Mouse (Mus musculus) cerebellum, adult 8-10 months (tissue): ENCODE data around the gene Eif4b.
A peak's percentile ranks its signal among the peaks of the same experiment; 100 is the strongest.

Experiments
- DNase-seq: peaks from one replicate; pipeline ENCODE4 v3.0.0; 2022

The Eif4b gene

GRCm38 (mm10) chr15:102102548-102103121, 29.1 kb downstream of the Eif4b start:
- DNase-seq = no peak

DNA sequence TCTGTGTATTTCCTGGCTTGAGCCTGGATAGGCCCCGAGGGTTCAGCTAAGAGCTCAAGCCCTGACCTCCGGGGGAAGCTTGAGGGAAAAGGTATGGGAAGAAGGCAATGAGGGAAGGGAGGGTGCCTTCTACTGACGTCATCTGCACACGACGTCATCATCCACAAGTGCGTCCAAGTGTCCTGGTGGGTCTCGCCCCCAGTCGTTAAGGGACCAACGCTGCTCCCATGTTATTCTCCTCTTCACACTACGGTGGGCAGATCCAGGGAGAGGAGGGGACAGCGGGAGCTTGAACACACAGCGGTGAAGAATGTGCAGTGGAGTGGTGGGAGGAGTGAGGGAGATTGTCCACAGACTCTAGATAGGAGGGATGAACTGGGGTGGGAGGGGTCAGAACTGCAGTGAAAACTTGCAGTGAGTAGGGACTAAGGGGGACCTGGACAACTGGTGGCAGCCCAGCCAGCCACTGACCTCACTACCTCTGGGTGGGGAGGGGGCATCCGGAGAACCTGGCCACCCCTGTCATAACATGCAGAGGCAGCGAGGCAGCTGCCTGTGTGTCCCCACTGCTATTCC, 29.9 kb downstream of the Eif4b start:
- peak; percentile 8 for DNase-seq

DNA sequence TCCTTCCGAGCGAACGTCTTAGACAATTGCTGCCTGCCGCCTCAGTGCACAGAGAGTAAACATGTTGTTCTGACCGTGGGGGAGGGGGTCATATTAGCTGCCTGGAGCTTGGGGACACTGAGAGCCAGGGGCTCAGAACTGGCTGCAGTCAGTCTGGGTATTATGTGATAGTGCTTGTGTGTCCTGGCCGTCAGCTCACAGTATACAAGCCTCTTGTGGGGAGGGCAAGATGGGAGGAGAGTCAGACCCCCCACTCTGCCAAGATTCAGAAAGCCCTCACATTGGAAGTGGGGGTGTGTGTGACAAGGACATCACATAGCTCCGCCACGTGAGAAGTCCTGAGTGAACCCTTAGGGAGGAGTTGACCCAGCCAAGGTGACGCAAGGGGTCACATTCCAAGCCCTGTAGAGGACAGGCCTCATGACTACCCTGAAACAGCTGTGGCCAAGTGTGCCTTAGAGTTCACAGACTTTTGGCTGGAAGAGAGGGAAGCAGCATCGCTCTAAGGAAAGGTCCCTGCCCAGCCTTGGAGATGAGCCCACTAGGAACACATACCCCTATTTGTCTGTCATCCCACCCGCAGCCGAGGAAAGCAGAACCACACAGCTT, 30.5 kb downstream of the Eif4b start:
- peak; percentile 15 for DNase-seq

GRCm38 (mm10) chr15:102105360-102105759, 31.8 kb downstream of the Eif4b start:
- DNase-seq = no peak

DNA sequence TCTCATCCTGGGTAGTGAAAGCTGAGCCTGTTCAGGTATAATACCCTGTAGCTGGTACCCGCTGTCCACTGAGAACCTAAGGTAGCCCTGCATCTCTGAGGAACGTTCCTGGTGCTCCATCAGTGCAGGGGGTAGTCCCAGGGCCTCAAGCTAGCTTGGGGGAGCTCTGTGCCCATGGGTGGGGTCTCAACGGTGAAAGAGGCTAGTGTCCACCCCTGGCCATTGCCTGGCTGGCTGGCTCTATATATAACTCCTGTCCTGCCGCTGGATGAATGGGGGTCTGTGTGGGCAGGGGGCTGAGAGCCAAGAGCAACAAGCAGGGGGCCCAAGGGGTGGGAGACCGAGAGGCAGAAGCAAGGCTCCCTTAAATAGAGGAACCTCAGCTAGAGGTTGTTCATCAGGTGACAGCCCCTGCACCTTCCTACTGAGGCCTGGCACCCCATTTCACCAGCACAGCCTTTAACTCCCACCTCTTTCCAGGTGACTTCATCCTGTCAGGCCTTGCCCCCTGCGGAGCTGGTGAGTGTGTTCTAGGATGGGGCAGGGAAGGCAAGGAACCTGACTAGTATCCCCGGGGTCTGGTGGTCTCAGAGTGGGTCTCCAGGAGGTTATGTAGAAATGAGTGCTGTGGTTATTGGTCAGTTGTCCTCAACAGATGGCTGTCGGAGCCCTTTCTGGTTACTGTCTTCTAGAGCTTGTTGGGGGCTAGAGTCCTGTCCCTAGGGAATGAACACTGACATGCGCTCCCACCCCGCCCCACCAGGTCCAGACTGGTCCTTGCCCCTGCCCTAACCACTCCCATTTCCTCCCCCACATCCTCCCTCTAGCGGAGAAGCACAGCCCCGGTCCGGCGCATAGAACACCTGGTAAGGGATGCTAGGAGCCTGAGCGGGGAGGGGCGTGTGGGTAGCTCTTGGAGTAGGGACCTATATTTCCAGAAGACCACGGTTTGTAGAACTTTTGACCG, 32.5 kb downstream of the Eif4b start:
- no peak for DNase-seq

DNA sequence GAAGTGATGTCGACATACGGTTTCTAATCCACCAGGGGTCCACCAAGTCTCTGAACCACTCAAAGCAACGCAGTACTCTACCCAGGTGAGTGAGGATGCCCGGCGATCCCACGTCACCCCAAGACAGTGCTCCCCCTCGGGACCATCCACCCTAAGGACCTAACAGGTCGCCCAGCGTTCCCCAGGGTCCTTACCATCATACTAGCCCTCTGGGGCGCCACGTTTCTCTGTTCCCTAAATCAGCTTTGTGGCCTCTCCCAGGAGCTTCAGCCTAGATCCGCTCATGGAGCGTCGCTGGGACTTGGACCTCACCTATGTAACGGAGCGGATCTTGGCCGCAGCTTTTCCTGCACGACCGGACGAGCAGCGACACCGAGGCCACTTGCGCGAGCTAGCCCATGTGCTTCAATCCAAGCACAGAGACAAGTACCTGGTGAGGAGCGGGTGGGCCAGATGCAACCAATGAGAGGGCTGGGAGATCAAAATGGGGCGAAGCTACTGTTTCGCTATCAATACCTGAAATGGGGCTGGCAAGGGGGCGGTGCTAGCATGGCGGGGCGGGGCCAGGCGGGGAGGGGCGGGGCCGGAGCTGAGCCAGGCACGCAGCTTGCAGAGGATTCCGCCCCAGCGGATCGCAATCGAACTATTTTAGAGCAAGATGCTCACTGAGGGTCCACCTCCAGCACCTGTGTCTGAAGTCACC, 33.3 kb downstream of the Eif4b start:
- no peak for DNase-seq

DNA sequence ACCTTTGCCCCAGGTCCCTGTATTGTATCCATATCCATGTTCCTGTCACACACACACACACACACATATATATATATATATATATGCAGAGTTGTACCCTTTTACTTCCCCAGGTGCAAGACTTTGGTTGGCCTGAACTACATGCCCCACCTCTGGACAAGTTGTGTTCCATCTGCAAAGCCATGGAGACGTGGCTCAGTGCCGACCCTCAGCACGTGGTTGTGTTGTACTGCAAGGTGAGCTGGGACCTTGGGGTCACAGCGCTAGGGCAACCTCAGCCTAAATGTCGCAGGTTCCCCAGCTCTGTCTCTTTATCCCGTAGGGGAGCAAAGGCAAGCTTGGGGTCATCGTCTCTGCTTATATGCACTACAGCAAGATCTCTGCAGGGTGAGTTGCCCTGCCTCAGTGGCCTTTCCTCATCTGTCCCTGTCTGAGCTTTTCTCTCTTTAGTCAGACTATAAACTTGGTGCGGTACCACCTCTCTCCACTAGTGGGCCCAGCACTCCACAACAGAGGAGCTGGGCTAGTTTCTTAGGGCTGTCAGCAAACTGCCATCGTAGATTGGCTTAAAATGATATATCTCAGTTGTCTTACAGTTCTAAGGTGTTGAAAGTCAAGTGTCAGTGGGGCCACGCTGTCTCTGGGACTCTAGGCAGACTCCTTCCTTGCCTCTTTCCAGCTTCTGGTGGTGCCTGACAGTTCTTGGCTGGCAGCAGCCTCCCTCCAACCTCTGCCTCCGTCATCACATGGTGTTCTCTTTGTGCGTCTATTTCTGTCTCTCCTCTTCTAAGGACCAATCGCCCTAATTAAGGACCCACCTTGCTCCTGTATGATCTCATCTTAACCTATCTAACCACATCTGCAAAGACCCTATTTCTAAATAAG, 34.4 kb downstream of the Eif4b start:
- peak; percentile 82 for DNase-seq

GRCm38 (mm10) chr15:102108651-102109525, 35.3 kb downstream of the Eif4b start:
- peak; percentile 84 for DNase-seq

- no peak for DNase-seq
Observed at GRCm38 (mm10) chr15:102110271-102110670, 36.7 kb downstream of the Eif4b start.

GRCm38 (mm10) chr15:102110701-102111494, 37.3 kb downstream of the Eif4b start:
- no peak for DNase-seq

- no peak for DNase-seq
Observed at GRCm38 (mm10) chr15:102111495-102111829, 37.9 kb downstream of the Eif4b start.

GRCm38 (mm10) chr15:102112181-102112580, 38.6 kb downstream of the Eif4b start:
- DNase-seq = no peak

- DNase-seq = no peak
Observed at GRCm38 (mm10) chr15:102112827-102113226, 39.3 kb downstream of the Eif4b start.

DNA sequence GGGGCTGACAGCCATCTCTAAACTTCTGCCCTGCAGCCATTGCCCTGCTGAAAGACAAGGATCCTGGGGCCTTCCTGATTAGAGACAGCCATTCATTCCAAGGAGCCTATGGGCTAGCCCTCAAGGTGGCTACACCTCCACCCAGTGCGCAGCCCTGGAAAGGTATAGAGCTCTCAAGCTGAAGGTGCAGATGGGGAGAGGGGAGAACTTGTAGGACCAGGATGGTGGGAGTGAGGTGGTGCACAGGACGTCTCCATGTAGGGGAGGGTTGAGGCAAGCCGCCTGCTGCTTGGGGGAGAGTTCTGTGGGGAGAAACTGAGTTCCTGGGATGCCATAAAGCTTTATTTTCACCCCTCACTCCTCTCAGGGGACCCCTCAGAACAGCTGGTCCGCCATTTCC, 40.1 kb downstream of the Eif4b start:
- no peak for DNase-seq

- DNase-seq = no peak
Observed at GRCm38 (mm10) chr15:102114651-102115260, 41.2 kb downstream of the Eif4b start.

GRCm38 (mm10) chr15:102115731-102116231, 42.2 kb downstream of the Eif4b start:
- no peak for DNase-seq

DNA sequence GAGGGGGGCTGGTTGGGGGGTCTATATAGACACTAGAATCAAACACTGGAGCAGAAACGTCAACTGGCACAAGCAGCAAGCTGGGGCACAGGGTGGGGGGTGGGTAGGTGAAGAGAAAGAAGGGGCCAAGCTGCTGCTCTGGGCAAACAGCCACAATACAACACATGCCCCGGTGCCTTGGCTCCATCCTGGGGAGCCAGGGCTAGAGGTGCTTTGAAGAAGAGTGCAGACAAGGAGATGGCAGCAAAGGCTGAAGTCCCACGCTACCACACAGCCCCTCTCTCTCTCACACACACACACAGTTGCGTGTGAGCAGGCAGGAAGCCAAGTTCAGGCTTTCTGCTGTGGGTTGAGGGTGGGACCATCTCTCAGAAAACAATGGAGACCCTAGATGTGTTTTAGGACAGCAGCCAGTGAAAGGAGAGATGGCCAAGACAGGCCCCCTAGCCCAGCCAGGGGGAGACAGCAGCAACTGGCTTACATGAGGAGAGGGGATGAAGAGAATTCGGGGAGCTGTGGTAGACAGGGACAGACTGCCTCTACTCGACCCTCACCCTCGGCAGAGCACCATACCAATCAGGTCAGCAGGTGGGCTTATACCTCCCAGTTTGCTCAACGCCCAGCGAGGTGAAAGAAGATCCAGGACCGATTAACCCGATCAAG, 43.3 kb downstream of the Eif4b start:
- no peak for DNase-seq
